Mouse (Mus musculus): ENCODE results near the gene Rnase13. TPM values are rescaled to one million over a fixed set of nuclear protein-coding genes. Genes with fewer than 3 reads are reported as not detected.
A peak's percentile ranks its signal among the peaks of the same experiment; 100 is the strongest.

Rnase13 gene
- total and polyA plus RNA-seq, 3 experiments = not detected

- Histone ChIP-seq H3K27me3 (ENCODE audit: control insufficient read depth, insufficient read depth, low read length) (no peaks in the 10 kb centered on the region), H3K79me2 (replicated peaks; ENCODE audit: control insufficient read depth, insufficient read depth, low read length) (no peaks in the 10 kb centered on the region), H3K9ac (ENCODE audit: low read depth, low read length) (no peak overlapping the region), H3K4me3 (no peak overlapping the region), H3K27ac (no peak overlapping the region), H3K36me3 (ENCODE audit: control insufficient read depth, insufficient read depth, low read length) (no peaks in the 10 kb centered on the region), H3K4me1 (ENCODE audit: control insufficient read depth, insufficient read depth, low read length) (no peaks in the 10 kb centered on the region)
- DNase-seq = no peak
- no peak for TF ChIP-seq EP300 (IDR thresholded peaks at IDR 0.05; ENCODE audit: insufficient read depth, low read depth, low read length)
- TF ChIP-seq POLR2A (IDR thresholded peaks at IDR 0.05; ENCODE audit: insufficient read depth, low read depth, low read length) = no peak
- no peak for TF ChIP-seq CTCF (IDR thresholded peaks at IDR 0.05)
- intact Hi-C loops (cut with DNase I) = no loop called here
- WGBS = 54% methylated on average over 10 of the region's 10 CpGs
Observed at GRCm38 (mm10) chr14:51893094-51893794, 29.3 kb downstream of the Rnase13 start.

GRCm38 (mm10) chr14:51892191-51892939 is 30.2 kb downstream of the Rnase13 start, which contains the start of gene Slc39a2:
Slc39a2 (plus strand) TSS chr14:51892889.
- Histone ChIP-seq H3K79me2 (replicated peaks; ENCODE audit: control insufficient read depth, insufficient read depth, low read length) (no peaks in the 10 kb centered on the region), H3K9ac (ENCODE audit: low read depth, low read length) (no peak within 1 kb of the TSS), H3K36me3 (ENCODE audit: control insufficient read depth, insufficient read depth, low read length) (no peaks in the 10 kb centered on the region), H3K4me3 (no peak within 1 kb of the TSS), H3K27me3 (ENCODE audit: control insufficient read depth, insufficient read depth, low read length) (no peaks in the 10 kb centered on the region), H3K27ac (no peak within 1 kb of the TSS), H3K4me1 (ENCODE audit: control insufficient read depth, insufficient read depth, low read length) (no peaks in the 10 kb centered on the region)
- 89% methylated on average over 9 of the region's 9 CpGs for WGBS
- no peak for TF ChIP-seq CTCF (IDR thresholded peaks at IDR 0.05)
- intact Hi-C loops (cut with DNase I) = no loop called here
- no peak for DNase-seq

GRCm38 (mm10) chr14:51889833-51890232 is 32.7 kb downstream of the Rnase13 start:
- WGBS = 84% methylated on average over 6 of the region's 6 CpGs
- Histone ChIP-seq H3K79me2 (replicated peaks; ENCODE audit: control insufficient read depth, insufficient read depth, low read length) (no peaks in the 10 kb centered on the region), H3K27me3 (ENCODE audit: control insufficient read depth, insufficient read depth, low read length) (no peaks in the 10 kb centered on the region), H3K4me3 (no peak overlapping the region), H3K9ac (ENCODE audit: low read depth, low read length) (no peak overlapping the region), H3K27ac (no peak overlapping the region), H3K4me1 (ENCODE audit: control insufficient read depth, insufficient read depth, low read length) (no peaks in the 10 kb centered on the region), H3K36me3 (ENCODE audit: control insufficient read depth, insufficient read depth, low read length) (no peaks in the 10 kb centered on the region; the same call in 1 of the 2 replicates)
- intact Hi-C loops (cut with DNase I) = no loop called here
- TF ChIP-seq POLR2A (IDR thresholded peaks at IDR 0.05; ENCODE audit: insufficient read depth, low read depth, low read length) = no peak
- no peak for TF ChIP-seq CTCF (IDR thresholded peaks at IDR 0.05)
- TF ChIP-seq EP300 (IDR thresholded peaks at IDR 0.05; ENCODE audit: insufficient read depth, low read depth, low read length) = no peak
- no peak for DNase-seq

DNA sequence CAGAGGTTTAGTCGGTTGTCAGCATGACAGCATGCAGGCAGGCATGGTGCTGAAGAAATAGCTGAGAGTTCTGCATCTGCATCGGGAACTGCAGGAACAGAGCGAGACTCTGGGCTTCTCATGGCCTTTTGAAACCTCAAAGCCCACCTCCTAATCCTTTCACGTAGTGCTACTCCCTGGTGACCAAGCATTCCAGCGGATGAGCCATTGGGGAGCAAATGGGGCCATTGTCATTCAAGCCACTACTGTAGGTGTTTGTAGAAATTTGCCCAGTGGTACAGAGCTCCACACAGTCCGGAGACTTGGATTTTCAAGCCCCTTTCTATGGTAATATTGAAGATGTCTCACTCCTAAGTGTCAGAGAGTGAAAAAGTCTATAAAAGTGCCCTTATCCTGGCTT is 36.5 kb downstream of the Rnase13 start:
- WGBS = 67% methylated on average over 6 of the region's 6 CpGs

DNA sequence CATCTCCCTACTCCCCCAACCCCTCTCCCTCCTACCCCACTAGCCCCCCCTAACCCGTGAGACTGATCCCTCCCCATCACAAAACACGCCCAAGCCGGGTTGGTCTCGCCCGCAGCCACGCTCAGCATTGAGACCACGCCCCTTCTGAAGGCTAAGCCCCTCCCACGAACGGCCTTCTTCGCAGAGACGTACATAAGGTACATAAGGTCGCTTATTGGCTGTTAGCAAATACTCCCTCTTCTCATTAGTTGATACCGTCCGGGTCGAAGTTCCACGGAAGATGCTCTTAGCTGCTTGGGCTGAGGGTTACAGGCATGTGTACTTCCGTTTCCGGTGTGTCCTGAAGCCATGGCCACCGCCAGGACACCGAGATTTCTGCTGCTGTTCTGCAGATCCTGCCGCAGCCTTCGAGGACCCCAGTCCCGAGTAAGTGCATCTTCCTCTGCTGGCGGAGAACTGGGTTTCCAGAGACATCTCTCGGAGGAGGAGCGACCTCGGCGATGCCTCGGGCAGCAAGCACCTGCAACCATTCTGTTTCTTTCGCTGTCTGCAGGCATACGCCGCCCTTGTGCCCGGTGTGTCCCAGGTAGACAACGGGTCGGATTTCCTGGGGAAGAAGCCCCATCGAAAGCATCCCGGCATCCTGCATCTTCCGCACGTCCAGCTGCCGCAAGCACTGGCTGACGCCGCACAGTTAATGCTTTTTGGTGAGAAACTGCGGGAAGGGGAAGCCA is 37.8 kb downstream of the Rnase13 start, which contains the start of gene Mettl17:
Gene Mettl17, plus strand, starts transcription at position 245 of the 734 bp plus-strand sequence.
- Histone ChIP-seq H3K27me3 (ENCODE audit: control insufficient read depth, insufficient read depth, low read length) (no peaks in the 10 kb centered on the region), H3K9ac (ENCODE audit: low read depth, low read length) (peak within 1 kb of the TSS; percentile 60), H3K4me3 (peak within 1 kb of the TSS; percentile 66), H3K4me1 (ENCODE audit: control insufficient read depth, insufficient read depth, low read length) (no peaks in the 10 kb centered on the region), H3K36me3 (ENCODE audit: control insufficient read depth, insufficient read depth, low read length) (no peaks in the 10 kb centered on the region; the same call in 1 of the 2 replicates), H3K79me2 (replicated peaks; ENCODE audit: control insufficient read depth, insufficient read depth, low read length) (no peaks in the 10 kb centered on the region), H3K27ac (peak within 1 kb of the TSS; percentile 69)
- DNase-seq = peak; percentile 90 to 93
- WGBS = under 1% methylated on average over 43 of the region's 43 CpGs
- intact Hi-C loops (cut with DNase I) = loop anchor here (2.0 kb wide), 1 partner anchor 420 kb away; the partner anchor contains the start of gene Mettl3
- 0 out of 2 replicates have a peak, but pooled peaks have one; percentile 44 for TF ChIP-seq EP300 (IDR thresholded peaks at IDR 0.05; ENCODE audit: insufficient read depth, low read depth, low read length)
- peak; percentile 82 for TF ChIP-seq POLR2A (IDR thresholded peaks at IDR 0.05; ENCODE audit: insufficient read depth, low read depth, low read length)
- TF ChIP-seq CTCF (IDR thresholded peaks at IDR 0.05) = peak; percentile 35

More for the DNA sequence above, 36.5 kb downstream of the Rnase13 start:
- H3K27me3 ChIP-seq (ENCODE audit: control insufficient read depth, insufficient read depth, low read length) = no peaks in the 10 kb centered on the region
- no peak for DNase-seq
- H3K79me2 ChIP-seq (replicated peaks; ENCODE audit: control insufficient read depth, insufficient read depth, low read length) = no peaks in the 10 kb centered on the region
- H3K27ac ChIP-seq = no peak overlapping the region
- TF ChIP-seq EP300 (IDR thresholded peaks at IDR 0.05; ENCODE audit: insufficient read depth, low read depth, low read length) (no peak), POLR2A (IDR thresholded peaks at IDR 0.05; ENCODE audit: insufficient read depth, low read depth, low read length) (no peak), CTCF (IDR thresholded peaks at IDR 0.05) (no peak)
- H3K4me3 ChIP-seq = no peak overlapping the region
- no peaks in the 10 kb centered on the region for H3K4me1 ChIP-seq (ENCODE audit: control insufficient read depth, insufficient read depth, low read length)
- no peaks in the 10 kb centered on the region; the same call in 1 of the 2 replicates for H3K36me3 ChIP-seq (ENCODE audit: control insufficient read depth, insufficient read depth, low read length)
- intact Hi-C loops (cut with DNase I) = no loop called here
- no peak overlapping the region for H3K9ac ChIP-seq (ENCODE audit: low read depth, low read length)

Measured in heart, adult 2 months (tissue).